Mouse (Mus musculus): ENCODE results near the gene Mamdc4. TPM values are rescaled to one million over a fixed set of nuclear protein-coding genes. Genes with fewer than 3 reads are reported as not detected.

Gene Mamdc4
- total and polyA plus RNA-seq, 3 experiments: 0.60 to 2.2 (median 1.6) TPM

DNA sequence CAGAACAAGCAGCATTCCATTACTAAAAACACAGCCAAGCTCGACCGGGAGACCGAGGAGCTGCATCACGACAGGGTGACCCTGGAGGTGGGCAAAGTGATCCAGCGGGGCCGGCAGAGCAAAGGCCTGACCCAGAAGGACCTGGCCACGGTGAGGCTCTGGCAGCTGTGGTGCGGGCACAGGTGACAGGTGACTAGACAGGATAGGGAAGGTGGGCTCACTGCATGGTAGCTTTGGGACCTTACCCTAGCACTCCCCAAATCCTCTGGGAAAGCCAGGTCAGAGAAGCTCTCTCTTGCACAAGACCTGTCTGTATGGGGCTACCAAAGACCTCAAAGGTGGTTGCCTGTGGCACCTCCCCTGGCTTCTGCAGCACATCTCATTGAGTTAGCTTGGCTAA lies 14.1 kb downstream of the Mamdc4 start:
- Histone ChIP-seq H3K36me3 (ENCODE audit: control insufficient read depth, insufficient read depth, low read length) (no peaks in the 10 kb centered on the region; the same call in 1 of the 2 replicates), H3K79me2 (replicated peaks; ENCODE audit: control insufficient read depth, insufficient read depth, low read length) (peaks cover 6% of the 10 kb centered on the region; the same call in 1 of the 2 replicates), H3K4me3 (no peak overlapping the region), H3K27me3 (ENCODE audit: control insufficient read depth, insufficient read depth, low read length) (no peaks in the 10 kb centered on the region), H3K4me1 (ENCODE audit: control insufficient read depth, insufficient read depth, low read length) (peaks cover 5% of the 10 kb centered on the region), H3K9ac (ENCODE audit: low read depth, low read length) (no peak overlapping the region), H3K27ac (no peak overlapping the region)
- no peak for TF ChIP-seq CTCF (IDR thresholded peaks at IDR 0.05)
- no peak for TF ChIP-seq POLR2A (IDR thresholded peaks at IDR 0.05; ENCODE audit: insufficient read depth, low read depth, low read length)
- TF ChIP-seq EP300 (IDR thresholded peaks at IDR 0.05; ENCODE audit: insufficient read depth, low read depth, low read length): no peak
- no peak for DNase-seq
- 75% methylated on average over 8 of the region's 8 CpGs for WGBS
- intact Hi-C loops (cut with DNase I): no loop called here

GRCm38 (mm10) chr2:25558774-25559173 lies 15.9 kb downstream of the Mamdc4 start:
- peaks cover 6% of the 10 kb centered on the region; the same call in 1 of the 2 replicates for H3K79me2 ChIP-seq (replicated peaks; ENCODE audit: control insufficient read depth, insufficient read depth, low read length)
- no peaks in the 10 kb centered on the region for H3K27me3 ChIP-seq (ENCODE audit: control insufficient read depth, insufficient read depth, low read length)
- WGBS: 61% methylated on average over 6 of the region's 6 CpGs
- H3K4me1 ChIP-seq (ENCODE audit: control insufficient read depth, insufficient read depth, low read length): peaks cover 5% of the 10 kb centered on the region
- intact Hi-C loops (cut with DNase I): loop anchor here (2.0 to 10.0 kb wide), 2 partner anchors 22 to 134 kb away; partner anchors contain the start of genes Abca2, Ajm1 and Fut7
- H3K4me3 ChIP-seq: peak overlapping the region; percentile 67; the same call in 1 of the 2 replicates
- DNase-seq: no peak
- no peaks in the 10 kb centered on the region; the same call in 1 of the 2 replicates for H3K36me3 ChIP-seq (ENCODE audit: control insufficient read depth, insufficient read depth, low read length)
- H3K27ac ChIP-seq: peak overlapping the region; percentile 82; the same call in 1 of the 2 replicates
- TF ChIP-seq CTCF (IDR thresholded peaks at IDR 0.05) (no peak), POLR2A (IDR thresholded peaks at IDR 0.05; ENCODE audit: insufficient read depth, low read depth, low read length) (no peak), EP300 (IDR thresholded peaks at IDR 0.05; ENCODE audit: insufficient read depth, low read depth, low read length) (no peak)
- H3K9ac ChIP-seq (ENCODE audit: low read depth, low read length): peak overlapping the region; percentile 98

GRCm38 (mm10) chr2:25557964-25558360 lies 16.7 kb downstream of the Mamdc4 start:
- peak overlapping the region; percentile 98 for H3K9ac ChIP-seq (ENCODE audit: low read depth, low read length)
- no peaks in the 10 kb centered on the region for H3K27me3 ChIP-seq (ENCODE audit: control insufficient read depth, insufficient read depth, low read length)
- WGBS: under 1% methylated on average over 24 of the region's 24 CpGs
- TF ChIP-seq CTCF (IDR thresholded peaks at IDR 0.05) (no peak), POLR2A (IDR thresholded peaks at IDR 0.05; ENCODE audit: insufficient read depth, low read depth, low read length) (no peak; the same call in 1 of the 2 replicates), EP300 (IDR thresholded peaks at IDR 0.05; ENCODE audit: insufficient read depth, low read depth, low read length) (0 out of 2 replicates have a peak, but pooled peaks have one; percentile 30)
- no peak for DNase-seq
- H3K36me3 ChIP-seq (ENCODE audit: control insufficient read depth, insufficient read depth, low read length): no peaks in the 10 kb centered on the region; the same call in 1 of the 2 replicates
- intact Hi-C loops (cut with DNase I): loop anchor here (2.0 to 10.0 kb wide), 2 partner anchors 23 to 133 kb away; partner anchors contain the start of genes Abca2, Ajm1 and Fut7
- H3K79me2 ChIP-seq (replicated peaks; ENCODE audit: control insufficient read depth, insufficient read depth, low read length): peaks cover 6% of the 10 kb centered on the region; the same call in 1 of the 2 replicates
- H3K4me3 ChIP-seq: peak overlapping the region; percentile 67
- peak overlapping the region; percentile 82 for H3K27ac ChIP-seq
- H3K4me1 ChIP-seq (ENCODE audit: control insufficient read depth, insufficient read depth, low read length): peaks cover 5% of the 10 kb centered on the region

GRCm38 (mm10) chr2:25557221-25557963 lies 17.3 kb downstream of the Mamdc4 start, which contains the start of gene Edf1:
Gene Edf1, plus strand, starts transcription at chr2:25557847.
- H3K9ac ChIP-seq (ENCODE audit: low read depth, low read length): peak within 1 kb of the TSS; percentile 98
- H3K36me3 ChIP-seq (ENCODE audit: control insufficient read depth, insufficient read depth, low read length): no peaks in the 10 kb centered on the region; the same call in 1 of the 2 replicates
- H3K4me1 ChIP-seq (ENCODE audit: control insufficient read depth, insufficient read depth, low read length): peaks cover 5% of the 10 kb centered on the region
- no peaks in the 10 kb centered on the region for H3K27me3 ChIP-seq (ENCODE audit: control insufficient read depth, insufficient read depth, low read length)
- TF ChIP-seq CTCF (IDR thresholded peaks at IDR 0.05) (no peak), POLR2A (IDR thresholded peaks at IDR 0.05; ENCODE audit: insufficient read depth, low read depth, low read length) (peak; percentile 81)
- peak within 1 kb of the TSS; percentile 82 for H3K27ac ChIP-seq
- WGBS: under 1% methylated on average over 61 of the region's 61 CpGs
- peak; percentile 96 to 98 for DNase-seq
- H3K4me3 ChIP-seq: peak within 1 kb of the TSS; percentile 67
- H3K79me2 ChIP-seq (replicated peaks; ENCODE audit: control insufficient read depth, insufficient read depth, low read length): peaks cover 6% of the 10 kb centered on the region; the same call in 1 of the 2 replicates
- intact Hi-C loops (cut with DNase I): loop anchor here (10.0 kb wide), 1 partner anchor 133 kb away; the partner anchor contains the start of genes Abca2 and Fut7

DNA sequence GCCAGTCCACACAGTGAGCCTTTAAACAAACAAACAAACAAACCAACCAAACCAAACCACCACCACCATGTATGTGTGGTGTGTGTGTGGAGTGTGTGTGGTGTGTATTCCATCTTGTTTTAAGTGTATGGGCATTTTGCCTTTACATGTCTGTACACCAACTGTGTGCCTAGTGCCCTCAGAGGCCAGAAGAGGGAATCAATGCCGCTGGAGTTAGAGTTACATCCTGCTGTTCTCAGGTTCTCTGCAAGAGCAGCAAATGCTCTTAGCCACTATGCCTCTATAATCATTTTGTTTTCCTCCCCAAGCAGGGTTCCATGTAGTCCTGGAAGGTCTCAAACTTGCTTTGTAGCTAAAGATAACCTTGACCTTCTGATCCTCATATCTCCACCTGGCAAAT lies 18.3 kb downstream of the Mamdc4 start:
- intact Hi-C loops (cut with DNase I): loop anchor here (10.0 kb wide), 1 partner anchor 131 kb away; the partner anchor contains the start of genes Abca2 and Fut7
- Histone ChIP-seq H3K9ac (ENCODE audit: low read depth, low read length) (no peak overlapping the region), H3K27me3 (ENCODE audit: control insufficient read depth, insufficient read depth, low read length) (no peaks in the 10 kb centered on the region), H3K36me3 (ENCODE audit: control insufficient read depth, insufficient read depth, low read length) (no peaks in the 10 kb centered on the region; the same call in 1 of the 2 replicates), H3K4me3 (no peak overlapping the region), H3K79me2 (replicated peaks; ENCODE audit: control insufficient read depth, insufficient read depth, low read length) (peaks cover 6% of the 10 kb centered on the region; the same call in 1 of the 2 replicates), H3K27ac (no peak overlapping the region), H3K4me1 (ENCODE audit: control insufficient read depth, insufficient read depth, low read length) (peaks cover 5% of the 10 kb centered on the region)
- WGBS: 42% methylated on average over 1 of the region's 1 CpGs
- TF ChIP-seq POLR2A (IDR thresholded peaks at IDR 0.05; ENCODE audit: insufficient read depth, low read depth, low read length) (no peak), EP300 (IDR thresholded peaks at IDR 0.05; ENCODE audit: insufficient read depth, low read depth, low read length) (no peak), CTCF (IDR thresholded peaks at IDR 0.05) (no peak)
- DNase-seq: peak in 1 of 2 experiments; percentile 15
